32 mouse cellular contexts compared by ENCODE assay signal in genomic region chr10:116440088-116440487, GRCm38 (mm10). TPM values are rescaled to one million over a fixed set of nuclear protein-coding genes. Genes with fewer than 3 reads are reported as not detected.
DNase-seq lines count a peak whose midpoint lies in the region; ATAC-seq lines count a peak whose summit lies in the region.
"Had no signal": no experiment of that assay in that cellular context is flagged by ENCODE, and none has a peak within 500 bp of the region (broad histone marks: within the 10 kb centered on the region; RNA-seq: fewer than 3 reads in every experiment).

No protein-coding gene starts in this region.

- peaks cover 8% of the 10 kb centered on the region for H3K9me3 ChIP-seq in heart, embryonic 11.5 days (replicated peaks; ENCODE audit: control insufficient read depth, low read length)
- H3K9me3 ChIP-seq in heart, embryonic 16.5 days (replicated peaks; ENCODE audit: control insufficient read depth, low read length): peaks cover 10% of the 10 kb centered on the region
- H3K9me3 ChIP-seq: intestine, embryonic 15.5 days; lung, embryonic 15.5 days had no signal

- 0 out of 2 replicates have a peak, but pooled peaks cover 3% of the 10 kb centered on the region for H3K36me3 ChIP-seq in heart, embryonic 11.5 days (ENCODE audit: control insufficient read depth, insufficient read depth, low read length)
- H3K36me3 ChIP-seq in heart, embryonic 16.5 days (ENCODE audit: control insufficient read depth, insufficient read depth): no peaks in the 10 kb centered on the region; the same call in 1 of the 2 replicates
- H3K36me3 ChIP-seq: intestine, embryonic 15.5 days; liver, embryonic 15.5 days; lung, embryonic 15.5 days had no signal

- 34% methylated on average over 10 of the region's 10 CpGs for WGBS in heart, embryonic 11.5 days (ENCODE audit: insufficient replicate concordance)
- WGBS in heart, embryonic 16.5 days: 35% methylated on average over 10 of the region's 10 CpGs

- no peak for ATAC-seq in heart, embryonic 11.5 days (replicated peaks; ENCODE audit: insufficient number of reproducible peaks, low FRiP score, low TSS enrichment)
- ATAC-seq in heart, embryonic 16.5 days (replicated peaks; ENCODE audit: extremely low read depth, insufficient read depth, low FRiP score): peak; percentile 63
- ATAC-seq: activated CD4-positive, CD25-positive, alpha-beta regulatory T cell, adult 4 months; CD4-positive, CD25-positive, alpha-beta regulatory T cell, adult 4 months; forebrain, embryonic 14.5 days; hindbrain, postnatal 0 days; intestine, embryonic 15.5 days had no signal

- H3K9ac ChIP-seq in heart, embryonic 11.5 days (ENCODE audit: low read depth, low read length): no peak overlapping the region
- no peak overlapping the region for H3K9ac ChIP-seq in heart, embryonic 16.5 days (ENCODE audit: low read length)
- H3K9ac ChIP-seq: intestine, embryonic 15.5 days; limb, embryonic 12.5 days; liver, embryonic 15.5 days; lung, embryonic 15.5 days; midbrain, embryonic 12.5 days; neural tube, embryonic 12.5 days had no signal

- H3K4me3 ChIP-seq in heart, embryonic 11.5 days (ENCODE audit: low read depth, low read length): no peak overlapping the region
- peak overlapping the region; percentile 19; the same call in 1 of the 2 replicates for H3K4me3 ChIP-seq in heart, embryonic 16.5 days (ENCODE audit: low read length)
- H3K4me3 ChIP-seq: hindbrain, embryonic 10.5 days; intestine, embryonic 15.5 days; layer of hippocampus, adult 2 months; left cerebral cortex, adult 2 months; limb, embryonic 12.5 days; liver, embryonic 15.5 days; lung, embryonic 15.5 days; midbrain, embryonic 12.5 days; myocyte; neural tube, embryonic 12.5 days had no signal

- peak overlapping the region; percentile 35 for H3K4me2 ChIP-seq in heart, embryonic 11.5 days
- H3K4me2 ChIP-seq in heart, embryonic 16.5 days (ENCODE audit: low read depth, low read length): peak overlapping the region; percentile 49
- H3K4me2 ChIP-seq: intestine, embryonic 15.5 days; limb, embryonic 12.5 days; liver, embryonic 15.5 days; lung, embryonic 15.5 days; midbrain, embryonic 12.5 days; neural tube, embryonic 12.5 days had no signal

- DNase-seq in heart, postnatal 10 days: no peak
- no peak for DNase-seq in heart, postnatal 4 days
- DNase-seq in MEL-GATA-1-ER (ENCODE audit: extremely low read depth, low read depth): peak; percentile 7
- DNase-seq in c-Kit-positive CD71-positive TER-119-negative erythroid progenitor cells, embryonic 14.5 days (ENCODE audit: low read depth): peak; percentile 7
- DNase-seq in gastrocnemius, postnatal 14 days: no peak
- DNase-seq: adrenal gland, adult 2 months; adrenal gland, postnatal 36 days; cerebellum, adult 9-10 months; cerebellum, postnatal 36 days; kidney, adult 2 months; kidney, postnatal 36 days; lung, postnatal 36 days; right cerebral cortex, adult 18-20 months; thymus, adult 2 months; thymus, postnatal 36 days had no signal

- intact Hi-C loops in heart, postnatal 10 days (cut with DNase I): no loop called here
- intact Hi-C loops in gastrocnemius, postnatal 14 days (cut with DNase I; ENCODE audit: low total_unique reads): no loop called here

- no peaks in the 10 kb centered on the region for H3K27me3 ChIP-seq in heart, embryonic 11.5 days (ENCODE audit: control insufficient read depth, insufficient read depth, low read length)
- H3K27me3 ChIP-seq in heart, embryonic 16.5 days (ENCODE audit: control insufficient read depth, insufficient read depth, low read length): no peaks in the 10 kb centered on the region
- H3K27me3 ChIP-seq: intestine, embryonic 15.5 days; limb, embryonic 12.5 days; liver, embryonic 15.5 days; lung, embryonic 15.5 days; midbrain, embryonic 12.5 days; neural tube, embryonic 12.5 days had no signal

- H3K27ac ChIP-seq in heart, embryonic 11.5 days (ENCODE audit: low read depth, low read length): no peak overlapping the region
- H3K27ac ChIP-seq in heart, embryonic 16.5 days (ENCODE audit: low read length): no peak overlapping the region
- H3K27ac ChIP-seq: hindbrain, embryonic 10.5 days; hindbrain, postnatal 0 days; intestine, embryonic 15.5 days; layer of hippocampus, adult 2 months; left cerebral cortex, adult 2 months; limb, embryonic 12.5 days; liver, embryonic 15.5 days; lung, embryonic 15.5 days; midbrain, embryonic 12.5 days; neural tube, embryonic 12.5 days had no signal

- no peaks in the 10 kb centered on the region for H3K4me1 ChIP-seq in heart, embryonic 11.5 days (ENCODE audit: control insufficient read depth, insufficient read depth, low read length)
- H3K4me1 ChIP-seq in heart, embryonic 16.5 days (ENCODE audit: control insufficient read depth, insufficient read depth, low read length): 0 out of 2 replicates have a peak, but pooled peaks cover 4% of the 10 kb centered on the region
- H3K4me1 ChIP-seq: hindbrain, embryonic 10.5 days; intestine, embryonic 15.5 days; liver, embryonic 15.5 days; lung, embryonic 15.5 days; midbrain, embryonic 12.5 days; neural tube, embryonic 12.5 days had no signal

RNA-seq across cellular contexts. Expression of gene Kcnmb4, which starts 33.6 kb away (rescaled TPM):
- polyA plus RNA-seq in heart, embryonic 11.5 days (2014; fragmentation: Nextera tagmentation; extraction: Ambion mirVana): 6.2 and 6.6 TPM in 2 replicates
- total RNA-seq in heart, postnatal 10 days (2021): 1 to 10 TPM; 2.0 to 2.7 TPM
- 3.6 and 4.9 TPM in 2 replicates for polyA plus RNA-seq in heart, embryonic 16.5 days (2015; fragmentation: Nextera tagmentation; extraction: Ambion mirVana)
- 1 to 10 TPM; 2.6 to 2.9 TPM for total RNA-seq in heart, postnatal 4 days (2021)
- 1 to 10 TPM; 1.2 to 1.3 TPM for total RNA-seq in gastrocnemius, postnatal 14 days (2021)
- total RNA-seq: megakaryocyte, adult 5-6 weeks had no signal

Comparison
In these comparisons a context has a peak if more than half of its experiments do, and no peak if none do; other contexts are left out.
1. DNase-seq: peak in MEL-GATA-1-ER (single experiment) and c-Kit-positive CD71-positive TER-119-negative erythroid progenitor cells, embryonic 14.5 days (single experiment); none in heart, postnatal 10 days (0 of 2), heart, postnatal 4 days (single experiment) and gastrocnemius, postnatal 14 days (single experiment).